Mouse (Mus musculus): ENCODE results near the gene Zfp94. TPM values are rescaled to one million over a fixed set of nuclear protein-coding genes. Genes with fewer than 3 reads are reported as not detected.

The Zfp94 gene
- polyA plus RNA-seq (2015; fragmentation: Nextera tagmentation; extraction: Ambion mirVana): 14.3 and 18.8 TPM in 2 replicates

DNA sequence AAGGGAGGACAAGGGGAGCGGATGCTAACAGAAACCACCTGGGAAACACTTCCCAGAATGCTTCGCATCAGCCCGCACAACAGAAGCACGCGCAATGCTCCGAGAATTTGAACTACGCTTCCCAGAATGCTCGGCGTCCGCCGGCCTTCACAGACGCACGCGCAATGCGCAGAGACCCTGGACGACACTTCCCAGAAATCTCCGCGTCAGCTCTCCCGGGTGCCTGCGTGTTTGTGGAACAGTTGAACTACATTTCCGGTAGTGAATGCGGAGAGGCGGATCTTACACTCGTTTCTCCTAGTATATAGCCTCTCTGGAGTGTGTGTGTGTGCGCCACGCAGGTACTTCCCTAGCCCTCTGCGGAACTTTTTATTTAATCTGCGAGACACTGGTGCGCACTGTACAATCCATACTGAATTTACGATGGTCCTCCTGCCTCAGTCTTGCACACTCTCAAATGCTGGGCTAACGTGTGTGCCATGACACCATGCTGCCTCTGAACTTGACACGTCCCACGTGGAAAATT lies at the start of gene Zfp94:
TSS of gene Zfp94 (minus strand) at position 100 of the 526 bp plus-strand sequence.
- Histone ChIP-seq H3K9ac (peak within 1 kb of the TSS; percentile 85), H3K27ac (peak within 1 kb of the TSS; percentile 90), H3K4me2 (peak within 1 kb of the TSS; percentile 85), H3K36me3 (peaks cover 13% of the 10 kb centered on the region), H3K9me3 (no peaks in the 10 kb centered on the region), H3K27me3 (no peaks in the 10 kb centered on the region), H3K4me3 (peak within 1 kb of the TSS; percentile 68), H3K4me1 (peaks cover 7% of the 10 kb centered on the region)
- ATAC-seq (ENCODE audit: insufficient number of reproducible peaks, insufficient read depth, low FRiP score, low TSS enrichment, low read depth): peak; percentile 82
- 2% methylated on average over 33 of the region's 33 CpGs for WGBS

DNA sequence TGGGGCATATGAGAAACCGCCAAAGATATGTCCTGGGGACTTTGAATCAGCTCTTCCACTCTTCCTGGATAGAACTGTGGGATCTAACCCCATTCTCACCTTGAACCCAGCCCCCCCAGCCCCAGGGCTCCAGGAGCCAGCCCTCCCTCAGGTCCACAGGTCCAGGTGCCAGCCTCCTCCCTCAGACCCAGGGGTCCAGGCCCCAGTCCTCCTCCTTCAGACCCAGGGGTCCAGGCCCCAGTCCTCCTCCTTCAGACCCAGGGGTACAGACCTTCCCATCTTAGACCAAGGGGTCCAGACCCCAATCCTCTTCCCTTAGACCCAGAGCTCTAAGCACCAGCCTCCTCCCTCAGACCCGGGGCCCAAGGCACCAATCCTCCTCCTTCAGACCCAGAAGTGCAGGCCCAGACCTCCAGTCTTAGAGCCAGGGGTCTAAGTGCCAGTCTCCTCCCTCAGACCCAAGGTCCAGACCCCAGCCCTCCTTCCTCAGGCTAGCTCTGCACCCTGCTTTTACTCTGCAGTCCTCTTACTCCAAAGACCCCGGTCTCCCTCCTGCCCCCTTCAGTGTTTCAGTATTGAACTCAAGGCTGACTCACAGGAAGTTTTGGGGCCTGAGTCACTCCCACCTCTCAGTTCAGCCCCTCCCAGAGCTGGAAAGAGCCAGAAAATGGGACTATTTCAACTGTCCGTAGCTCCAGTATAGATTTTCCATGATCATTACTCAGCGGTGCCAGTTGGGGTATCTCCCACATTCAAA lies 49.0 kb upstream of the Zfp94 start:
- H3K4me3 ChIP-seq: no peak overlapping the region
- H3K4me2 ChIP-seq: no peak overlapping the region
- H3K9me3 ChIP-seq: no peaks in the 10 kb centered on the region
- no peak overlapping the region for H3K9ac ChIP-seq
- peaks cover 11% of the 10 kb centered on the region for H3K4me1 ChIP-seq
- 75% methylated on average over 5 of the region's 5 CpGs for WGBS
- no peak for ATAC-seq (ENCODE audit: insufficient number of reproducible peaks, insufficient read depth, low FRiP score, low TSS enrichment, low read depth)
- no peaks in the 10 kb centered on the region for H3K27me3 ChIP-seq
- H3K27ac ChIP-seq: no peak overlapping the region
- H3K36me3 ChIP-seq: no peaks in the 10 kb centered on the region

DNA sequence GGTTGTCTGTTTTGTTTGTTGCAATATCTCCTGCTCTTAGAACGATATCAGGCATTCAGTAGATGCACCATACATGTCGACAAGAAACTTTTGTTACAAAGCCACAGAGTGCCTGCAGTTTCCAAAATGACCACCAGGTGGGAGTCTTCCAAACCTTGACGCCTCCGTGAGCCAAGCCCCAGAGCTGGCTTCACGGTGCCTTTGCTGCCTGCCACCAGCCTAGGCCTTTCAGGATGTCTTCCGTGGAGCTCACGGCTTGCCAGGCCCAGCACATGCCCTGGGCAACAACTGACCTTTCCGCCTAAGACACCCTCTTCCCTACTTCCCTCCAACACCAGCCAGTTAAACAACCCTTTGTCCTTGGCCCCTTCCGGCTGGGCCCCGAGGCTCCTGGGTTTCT lies 48.4 kb upstream of the Zfp94 start:
- H3K27me3 ChIP-seq: no peaks in the 10 kb centered on the region
- ATAC-seq (ENCODE audit: insufficient number of reproducible peaks, insufficient read depth, low FRiP score, low TSS enrichment, low read depth): no peak
- no peak overlapping the region for H3K9ac ChIP-seq
- peaks cover 6% of the 10 kb centered on the region; the same call in 1 of the 2 replicates for H3K4me1 ChIP-seq
- H3K4me2 ChIP-seq: no peak overlapping the region
- H3K27ac ChIP-seq: no peak overlapping the region
- H3K36me3 ChIP-seq: no peaks in the 10 kb centered on the region
- H3K9me3 ChIP-seq: no peaks in the 10 kb centered on the region
- no peak overlapping the region for H3K4me3 ChIP-seq
- WGBS: 19% methylated on average over 10 of the region's 10 CpGs

DNA sequence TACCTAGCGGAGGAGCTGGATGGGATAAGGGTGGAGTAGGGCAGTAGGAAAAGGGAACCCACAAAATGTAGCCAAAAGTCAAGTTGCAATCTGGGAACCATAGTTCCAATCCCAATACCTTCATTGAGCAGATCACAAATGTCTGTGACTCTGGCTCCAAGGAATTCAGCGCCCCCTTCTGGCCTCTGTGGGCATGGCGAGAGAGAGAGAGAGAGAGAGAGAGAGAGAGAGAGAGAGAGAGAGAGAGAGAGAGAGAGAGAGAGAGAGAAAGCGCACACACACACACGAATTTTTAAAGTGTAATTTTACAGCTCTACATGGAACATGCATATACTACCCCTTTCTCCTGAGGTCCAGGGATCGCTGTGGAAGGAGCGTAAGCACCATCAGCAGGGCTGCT lies 46.8 kb upstream of the Zfp94 start:
- H3K27me3 ChIP-seq: no peaks in the 10 kb centered on the region
- peaks cover 3% of the 10 kb centered on the region; the same call in 1 of the 2 replicates for H3K4me1 ChIP-seq
- no peak overlapping the region for H3K4me2 ChIP-seq
- no peak for ATAC-seq (ENCODE audit: insufficient number of reproducible peaks, insufficient read depth, low FRiP score, low TSS enrichment, low read depth)
- no peak overlapping the region for H3K4me3 ChIP-seq
- no peak overlapping the region for H3K27ac ChIP-seq
- H3K36me3 ChIP-seq: no peaks in the 10 kb centered on the region
- no peaks in the 10 kb centered on the region for H3K9me3 ChIP-seq
- no peak overlapping the region for H3K9ac ChIP-seq
- 20% methylated on average over 7 of the region's 7 CpGs for WGBS

DNA sequence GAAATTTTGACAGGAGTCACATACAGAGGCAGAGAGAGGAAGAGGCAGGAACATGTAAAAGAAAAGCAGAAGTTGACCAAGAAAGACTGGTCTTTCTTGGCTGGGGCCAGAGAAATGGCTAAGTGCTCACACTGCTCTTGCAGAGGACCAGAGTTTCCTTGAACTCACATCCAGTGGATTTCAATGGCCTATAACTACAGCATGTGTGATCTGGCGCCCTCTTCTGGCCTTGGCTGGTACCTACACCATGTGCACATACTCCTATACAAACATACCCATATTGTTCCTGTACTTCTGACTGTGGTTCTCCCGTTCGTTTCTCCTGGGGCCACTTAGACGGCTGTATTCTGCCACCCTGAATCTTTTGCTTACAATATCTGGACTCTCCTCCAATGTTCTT lies 44.5 kb upstream of the Zfp94 start:
- no peak overlapping the region for H3K4me2 ChIP-seq
- H3K27ac ChIP-seq: no peak overlapping the region
- no peaks in the 10 kb centered on the region for H3K36me3 ChIP-seq
- no peak for ATAC-seq (ENCODE audit: insufficient number of reproducible peaks, insufficient read depth, low FRiP score, low TSS enrichment, low read depth)
- peaks cover 3% of the 10 kb centered on the region; the same call in 1 of the 2 replicates for H3K4me1 ChIP-seq
- 63% methylated on average over 4 of the region's 4 CpGs for WGBS
- no peak overlapping the region for H3K4me3 ChIP-seq
- H3K9me3 ChIP-seq: peaks cover 4% of the 10 kb centered on the region; the same call in 1 of the 2 replicates
- H3K27me3 ChIP-seq: no peaks in the 10 kb centered on the region
- no peak overlapping the region for H3K9ac ChIP-seq

DNA sequence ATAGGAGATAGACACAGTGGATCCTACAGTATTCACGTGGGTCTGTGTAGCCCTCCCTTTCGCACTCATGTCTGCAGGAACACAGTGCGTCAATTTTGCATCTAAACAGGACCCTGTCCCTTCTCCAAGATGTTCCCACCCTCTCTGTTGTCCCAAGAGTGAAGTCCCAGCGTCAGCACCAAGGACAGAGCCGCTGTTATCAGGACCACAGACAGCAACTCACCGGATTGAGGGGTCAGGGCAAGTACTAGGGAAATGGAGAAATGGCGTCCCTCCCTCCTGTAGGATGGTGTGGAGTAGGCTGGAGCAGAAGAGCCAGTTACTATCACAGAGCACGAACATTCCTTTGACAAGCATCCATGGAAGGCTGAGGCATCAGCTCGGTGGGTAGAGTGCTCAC lies 42.8 kb upstream of the Zfp94 start:
- H3K4me3 ChIP-seq: no peak overlapping the region
- H3K9ac ChIP-seq: no peak overlapping the region
- H3K4me2 ChIP-seq: no peak overlapping the region
- 26% methylated on average over 9 of the region's 9 CpGs for WGBS
- H3K36me3 ChIP-seq: no peaks in the 10 kb centered on the region
- H3K4me1 ChIP-seq: no peaks in the 10 kb centered on the region
- peaks cover 4% of the 10 kb centered on the region; the same call in 1 of the 2 replicates for H3K9me3 ChIP-seq
- no peak overlapping the region for H3K27ac ChIP-seq
- ATAC-seq (ENCODE audit: insufficient number of reproducible peaks, insufficient read depth, low FRiP score, low TSS enrichment, low read depth): no peak
- no peaks in the 10 kb centered on the region for H3K27me3 ChIP-seq

DNA sequence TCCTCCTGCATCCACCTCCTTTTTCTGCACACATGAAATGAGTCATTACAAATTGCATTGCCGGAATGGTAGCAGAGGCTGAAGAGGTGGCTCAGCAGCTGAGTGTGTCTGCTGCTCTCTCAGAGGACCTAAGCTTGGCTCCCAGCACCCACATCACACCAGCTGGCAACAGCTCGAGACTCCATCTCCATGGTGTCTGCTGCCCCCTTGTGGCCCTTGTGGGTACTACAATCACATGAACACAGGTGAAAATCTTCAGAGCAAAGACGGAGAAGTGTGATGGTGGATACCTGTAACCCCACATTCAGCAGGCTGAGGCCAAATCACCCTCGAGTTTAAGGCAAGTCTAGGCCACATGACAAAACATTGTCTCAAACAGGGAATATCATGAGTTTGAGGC lies 41.4 kb upstream of the Zfp94 start:
- Histone ChIP-seq H3K27ac (no peak overlapping the region), H3K9ac (no peak overlapping the region), H3K27me3 (0 out of 2 replicates have a peak, but pooled peaks cover 6% of the 10 kb centered on the region), H3K4me2 (no peak overlapping the region), H3K9me3 (peaks cover 4% of the 10 kb centered on the region; the same call in 1 of the 2 replicates), H3K4me1 (no peaks in the 10 kb centered on the region), H3K36me3 (no peaks in the 10 kb centered on the region), H3K4me3 (no peak overlapping the region)
- no peak for ATAC-seq (ENCODE audit: insufficient number of reproducible peaks, insufficient read depth, low FRiP score, low TSS enrichment, low read depth)
- WGBS: 48% methylated on average over 4 of the region's 4 CpGs

DNA sequence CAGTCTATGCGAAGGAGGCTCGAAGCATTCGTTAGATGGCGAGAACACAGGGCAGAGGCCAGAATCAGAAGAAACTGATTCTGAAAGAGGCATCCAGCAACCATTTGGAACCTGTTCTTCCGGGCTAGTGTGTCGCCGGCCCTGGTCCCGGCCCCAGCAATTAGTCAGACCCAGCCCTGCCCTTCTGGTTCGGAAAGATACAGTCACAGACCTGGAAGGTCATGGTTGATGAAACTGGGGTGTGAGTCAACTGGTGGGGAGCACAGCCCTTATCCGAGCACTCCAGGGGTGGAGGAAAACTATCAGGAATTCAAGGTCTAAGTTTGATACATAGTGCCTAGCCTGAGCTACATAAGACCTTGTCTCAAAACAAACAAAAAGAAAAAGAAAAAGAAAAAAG lies 39.6 kb upstream of the Zfp94 start:
- WGBS: 76% methylated on average over 10 of the region's 10 CpGs
- no peak overlapping the region for H3K4me2 ChIP-seq
- no peak overlapping the region for H3K9ac ChIP-seq
- no peak overlapping the region for H3K27ac ChIP-seq
- peaks cover 9% of the 10 kb centered on the region; the same call in 1 of the 2 replicates for H3K27me3 ChIP-seq
- ATAC-seq (ENCODE audit: insufficient number of reproducible peaks, insufficient read depth, low FRiP score, low TSS enrichment, low read depth): no peak
- H3K9me3 ChIP-seq: peaks cover 4% of the 10 kb centered on the region; the same call in 1 of the 2 replicates
- H3K4me1 ChIP-seq: no peaks in the 10 kb centered on the region
- no peak overlapping the region for H3K4me3 ChIP-seq
- no peaks in the 10 kb centered on the region for H3K36me3 ChIP-seq

DNA sequence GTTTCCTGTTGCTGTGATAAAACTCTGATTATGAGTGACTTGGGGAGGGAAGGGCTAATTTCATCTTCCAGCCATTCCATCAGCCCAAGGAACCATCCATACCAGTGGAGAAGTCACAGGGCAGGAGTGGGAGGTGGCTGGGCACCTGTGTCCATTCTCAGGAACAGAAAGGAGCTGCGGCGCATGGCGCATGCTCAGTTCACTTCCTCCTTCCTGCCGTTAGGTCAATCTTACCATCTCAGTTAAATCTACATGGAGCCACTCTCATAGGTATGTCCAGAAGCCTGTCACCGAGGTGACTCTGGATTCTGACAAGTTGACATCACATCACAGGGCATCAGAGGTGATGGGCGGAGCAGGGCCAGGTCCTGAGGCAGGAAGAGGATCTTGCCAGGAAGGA lies 39.2 kb upstream of the Zfp94 start:
- WGBS: 81% methylated on average over 6 of the region's 6 CpGs
- H3K27me3 ChIP-seq: peaks cover 9% of the 10 kb centered on the region; the same call in 1 of the 2 replicates
- no peak for ATAC-seq (ENCODE audit: insufficient number of reproducible peaks, insufficient read depth, low FRiP score, low TSS enrichment, low read depth)

DNA sequence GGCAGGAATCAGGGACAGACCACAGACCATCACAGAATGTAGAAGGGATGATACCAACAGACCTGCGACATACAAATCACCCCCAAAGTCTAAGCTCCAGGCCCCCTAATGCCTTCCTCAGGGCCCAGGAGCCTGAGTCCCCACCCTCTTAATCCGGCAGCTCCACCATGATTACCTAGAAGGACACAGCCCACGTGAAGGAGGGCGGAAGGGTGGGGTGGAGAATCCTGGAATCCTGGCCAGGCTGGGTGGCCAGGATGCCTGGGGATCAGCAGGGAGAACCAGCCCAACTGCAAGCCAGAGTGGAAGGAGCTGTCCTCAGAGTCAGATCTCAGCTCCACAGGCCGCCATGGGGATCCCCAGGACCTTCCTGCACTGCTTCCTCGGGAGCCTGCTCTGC lies 32.4 kb upstream of the Zfp94 start, which contains the start of gene Lypd5:
TSS of gene Lypd5 (plus strand) at position 301 of the 400 bp plus-strand sequence.
- Histone ChIP-seq H3K4me1 (no peaks in the 10 kb centered on the region), H3K27ac (no peak within 1 kb of the TSS), H3K9ac (no peak within 1 kb of the TSS), H3K36me3 (no peaks in the 10 kb centered on the region), H3K4me3 (no peak within 1 kb of the TSS), H3K4me2 (no peak within 1 kb of the TSS), H3K9me3 (no peaks in the 10 kb centered on the region), H3K27me3 (peaks cover 9% of the 10 kb centered on the region; the same call in 1 of the 2 replicates)
- WGBS: 43% methylated on average over 6 of the region's 6 CpGs
- no peak for ATAC-seq (ENCODE audit: insufficient number of reproducible peaks, insufficient read depth, low FRiP score, low TSS enrichment, low read depth)

More for the DNA sequence above, 39.2 kb upstream of the Zfp94 start:
- Histone ChIP-seq H3K27ac (no peak overlapping the region), H3K9ac (no peak overlapping the region), H3K4me3 (no peak overlapping the region), H3K36me3 (no peaks in the 10 kb centered on the region), H3K4me2 (no peak overlapping the region), H3K9me3 (peaks cover 4% of the 10 kb centered on the region; the same call in 1 of the 2 replicates), H3K4me1 (no peaks in the 10 kb centered on the region)

DNA sequence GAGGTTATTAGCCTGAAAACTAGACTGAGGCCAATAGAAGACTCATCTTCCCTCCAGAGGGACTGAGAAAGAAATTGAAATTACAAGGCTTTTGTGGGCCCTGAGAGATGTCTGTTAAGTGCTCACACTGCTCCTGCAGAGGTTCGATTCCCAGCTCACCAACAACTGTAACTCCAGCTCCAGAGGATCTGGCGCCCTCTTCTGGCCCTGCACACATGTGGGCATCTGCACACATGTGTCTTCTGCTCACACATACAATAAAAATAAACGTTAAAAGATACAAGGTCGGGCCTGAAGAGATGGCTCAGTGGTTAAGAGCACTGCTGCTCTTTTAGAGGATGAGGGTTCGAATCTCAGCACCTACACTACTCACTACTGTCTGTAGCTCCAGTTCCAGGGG lies 30.0 kb upstream of the Zfp94 start:
- no peaks in the 10 kb centered on the region for H3K27me3 ChIP-seq
- H3K4me1 ChIP-seq: no peaks in the 10 kb centered on the region
- no peaks in the 10 kb centered on the region for H3K36me3 ChIP-seq
- no peak overlapping the region for H3K27ac ChIP-seq
- H3K4me3 ChIP-seq: no peak overlapping the region
- H3K9ac ChIP-seq: no peak overlapping the region
- no peak overlapping the region for H3K4me2 ChIP-seq
- H3K9me3 ChIP-seq: no peaks in the 10 kb centered on the region
- ATAC-seq (ENCODE audit: insufficient number of reproducible peaks, insufficient read depth, low FRiP score, low TSS enrichment, low read depth): no peak
- 66% methylated on average over 5 of the region's 5 CpGs for WGBS
